Mouse (Mus musculus): ENCODE data around the gene 4833439L19Rik. TPM values are rescaled to one million over a fixed set of nuclear protein-coding genes. Genes with fewer than 3 reads are reported as not detected.

Gene 4833439L19Rik
- polyA plus RNA-seq, 1 experiment: 60.8 TPM

GRCm38 (mm10) chr13:54596107-54596690, 31.0 kb upstream of the 4833439L19Rik start:
- Histone ChIP-seq H3K36me3 (ENCODE audit: control insufficient read depth, insufficient read depth, low read length) (no peaks in the 10 kb centered on the region), H3K27ac (ENCODE audit: control insufficient read depth, insufficient read depth, low read depth, low read length) (no peak overlapping the region), H3K4me1 (ENCODE audit: control insufficient read depth, insufficient read depth, low read length) (no peaks in the 10 kb centered on the region; the same call in 1 of the 2 replicates), H3K4me3 (ENCODE audit: control insufficient read depth, low read depth, low read length) (no peak overlapping the region), H3K27me3 (ENCODE audit: control insufficient read depth, insufficient read depth, low read length) (no peaks in the 10 kb centered on the region)
- TF ChIP-seq CTCF (IDR thresholded peaks at IDR 0.05; ENCODE audit: control insufficient read depth, insufficient read depth, insufficient replicate concordance, low read depth, low read length): no peak
- no peak for TF ChIP-seq POLR2A (IDR thresholded peaks at IDR 0.05; ENCODE audit: control insufficient read depth, low read depth, low read length)

DNA sequence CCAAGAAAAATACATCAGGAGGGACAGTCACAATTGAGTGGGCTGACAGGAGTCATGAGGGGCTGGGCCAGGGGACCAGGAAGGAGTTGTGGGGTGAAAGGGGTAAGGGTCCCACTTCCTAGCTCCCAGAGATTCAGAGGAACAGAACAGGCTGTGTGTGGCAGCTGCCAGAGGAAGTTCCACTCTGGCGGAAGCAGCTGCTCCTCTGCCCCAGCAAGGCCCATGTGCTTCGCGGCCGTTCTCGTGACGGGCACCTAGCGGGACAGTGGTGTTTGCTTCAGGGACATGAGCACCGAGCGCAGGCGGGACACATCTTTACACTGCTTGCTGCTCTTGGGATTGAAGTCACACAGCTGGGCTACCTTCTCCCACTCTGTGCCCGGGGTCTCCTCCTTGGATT, 28.4 kb upstream of the 4833439L19Rik start:
- H3K4me3 ChIP-seq (ENCODE audit: control insufficient read depth, low read depth, low read length): no peak overlapping the region
- no peak for TF ChIP-seq CTCF (IDR thresholded peaks at IDR 0.05; ENCODE audit: control insufficient read depth, insufficient read depth, insufficient replicate concordance, low read depth, low read length)
- TF ChIP-seq POLR2A (IDR thresholded peaks at IDR 0.05; ENCODE audit: control insufficient read depth, low read depth, low read length): no peak
- no peak overlapping the region for H3K27ac ChIP-seq (ENCODE audit: control insufficient read depth, insufficient read depth, low read depth, low read length)
- H3K36me3 ChIP-seq (ENCODE audit: control insufficient read depth, insufficient read depth, low read length): no peaks in the 10 kb centered on the region
- no peaks in the 10 kb centered on the region for H3K27me3 ChIP-seq (ENCODE audit: control insufficient read depth, insufficient read depth, low read length)
- peaks cover 3% of the 10 kb centered on the region for H3K4me1 ChIP-seq (ENCODE audit: control insufficient read depth, insufficient read depth, low read length)

- no peaks in the 10 kb centered on the region for H3K36me3 ChIP-seq (ENCODE audit: control insufficient read depth, insufficient read depth, low read length)
- H3K4me3 ChIP-seq (ENCODE audit: control insufficient read depth, low read depth, low read length): no peak overlapping the region
Observed at GRCm38 (mm10) chr13:54591776-54592356, 26.6 kb upstream of the 4833439L19Rik start.

DNA sequence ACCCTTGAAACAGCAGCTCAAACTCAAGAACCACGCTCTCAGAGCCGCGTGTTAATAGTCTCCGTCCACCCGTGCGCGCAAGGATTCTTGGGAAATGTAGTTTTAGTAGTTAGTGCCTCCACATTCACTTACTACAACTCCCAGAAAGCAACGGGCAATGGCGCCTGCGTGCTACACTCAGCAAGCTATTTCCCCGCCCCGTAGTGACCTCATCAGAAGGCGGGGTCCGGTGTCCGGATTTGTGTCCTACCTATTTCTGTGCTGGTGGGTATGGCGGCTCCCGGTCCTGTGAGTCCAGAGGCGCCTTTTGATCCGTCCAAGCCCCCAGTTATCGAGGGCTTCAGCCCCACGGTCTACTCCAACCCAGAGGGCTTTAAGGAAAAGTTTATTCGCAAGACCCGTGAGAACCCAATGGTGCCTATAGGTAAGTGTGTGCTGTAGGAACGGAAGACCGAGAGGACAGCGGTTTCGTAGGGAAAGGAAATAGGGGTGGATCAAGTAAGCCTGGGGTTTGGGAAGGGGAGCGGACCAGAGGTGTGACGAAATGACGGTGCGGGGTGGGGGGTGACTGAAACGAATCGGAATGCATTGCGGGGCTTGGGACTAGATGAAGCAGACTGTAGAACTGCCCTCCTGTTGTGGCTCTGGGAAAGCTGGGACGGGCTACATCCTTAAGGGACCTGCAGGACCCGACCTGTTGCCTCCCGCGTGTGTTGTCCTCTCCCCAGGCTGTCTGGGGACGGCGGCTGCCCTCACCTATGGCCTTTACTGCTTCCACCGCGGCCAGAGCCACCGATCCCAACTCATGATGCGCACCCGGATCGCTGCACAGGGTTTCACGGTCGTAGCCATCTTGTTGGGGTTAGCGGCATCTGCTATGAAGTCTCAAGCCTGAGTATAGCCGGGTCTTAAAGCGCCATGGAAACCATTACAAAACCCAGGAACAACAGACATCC, 25.0 kb upstream of the 4833439L19Rik start, which contains the start of the genes Nop16 and Higd2a:
Nop16 (minus strand) TSS at position 95 of the 956 bp plus-strand sequence.
Higd2a (plus strand) TSS at position 212 of the 956 bp plus-strand sequence.
- no peaks in the 10 kb centered on the region for H3K36me3 ChIP-seq (ENCODE audit: control insufficient read depth, insufficient read depth, low read length)

More at GRCm38 (mm10) chr13:54591776-54592356, 26.6 kb upstream of the 4833439L19Rik start:
- H3K27me3 ChIP-seq (ENCODE audit: control insufficient read depth, insufficient read depth, low read length): no peaks in the 10 kb centered on the region
- no peak overlapping the region for H3K27ac ChIP-seq (ENCODE audit: control insufficient read depth, insufficient read depth, low read depth, low read length)
- TF ChIP-seq POLR2A (IDR thresholded peaks at IDR 0.05; ENCODE audit: control insufficient read depth, low read depth, low read length) (no peak), CTCF (IDR thresholded peaks at IDR 0.05; ENCODE audit: control insufficient read depth, insufficient read depth, insufficient replicate concordance, low read depth, low read length) (no peak)
- H3K4me1 ChIP-seq (ENCODE audit: control insufficient read depth, insufficient read depth, low read length): peaks cover 3% of the 10 kb centered on the region

DNA sequence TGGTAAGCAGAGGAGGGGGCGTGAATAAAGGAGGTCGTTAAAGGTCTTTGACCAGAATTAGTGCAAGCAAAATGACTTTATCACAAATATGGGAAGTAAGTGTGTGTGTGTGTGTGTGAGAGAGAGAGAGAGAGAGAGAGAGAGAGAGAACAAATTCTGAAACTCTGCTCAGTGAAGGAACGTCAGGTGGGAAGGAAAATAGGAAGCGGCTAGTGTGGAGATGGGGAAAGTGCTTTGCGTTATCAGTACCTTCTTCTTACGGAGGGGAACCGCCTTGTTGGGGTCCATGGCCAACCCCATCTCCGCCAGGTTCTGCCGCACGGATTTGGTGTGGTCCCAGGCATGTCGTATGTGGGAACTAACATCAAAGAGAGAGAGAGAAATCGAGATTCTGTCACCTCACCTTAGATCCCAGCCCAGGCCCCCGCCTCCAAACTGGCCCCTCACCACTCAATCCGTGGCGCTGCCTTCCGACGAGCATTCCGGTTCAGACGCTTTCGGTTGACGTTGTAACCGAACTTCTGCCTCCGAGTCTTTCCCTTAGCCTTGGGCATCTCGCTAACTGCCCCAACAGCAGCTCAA, 24.3 kb upstream of the 4833439L19Rik start:
- peaks cover 3% of the 10 kb centered on the region for H3K4me1 ChIP-seq (ENCODE audit: control insufficient read depth, insufficient read depth, low read length)
- TF ChIP-seq CTCF (IDR thresholded peaks at IDR 0.05; ENCODE audit: control insufficient read depth, insufficient read depth, insufficient replicate concordance, low read depth, low read length) (no peak), POLR2A (IDR thresholded peaks at IDR 0.05; ENCODE audit: control insufficient read depth, low read depth, low read length) (no peak)
- no peaks in the 10 kb centered on the region for H3K27me3 ChIP-seq (ENCODE audit: control insufficient read depth, insufficient read depth, low read length)
- H3K4me3 ChIP-seq (ENCODE audit: control insufficient read depth, low read depth, low read length): peak overlapping the region; percentile 99
- no peaks in the 10 kb centered on the region; the same call in 1 of the 2 replicates for H3K36me3 ChIP-seq (ENCODE audit: control insufficient read depth, insufficient read depth, low read length)
- peak overlapping the region; percentile 92 for H3K27ac ChIP-seq (ENCODE audit: control insufficient read depth, insufficient read depth, low read depth, low read length)

More for the DNA sequence above, 25.0 kb upstream of the 4833439L19Rik start, which contains the start of the genes Nop16 and Higd2a:
- TF ChIP-seq POLR2A (IDR thresholded peaks at IDR 0.05; ENCODE audit: control insufficient read depth, low read depth, low read length) (peak; percentile 73), CTCF (IDR thresholded peaks at IDR 0.05; ENCODE audit: control insufficient read depth, insufficient read depth, insufficient replicate concordance, low read depth, low read length) (no peak)
- Histone ChIP-seq H3K4me3 (ENCODE audit: control insufficient read depth, low read depth, low read length) (peak within 1 kb of the TSS; percentile 99), H3K27ac (ENCODE audit: control insufficient read depth, insufficient read depth, low read depth, low read length) (peak within 1 kb of the TSS; percentile 92), H3K27me3 (ENCODE audit: control insufficient read depth, insufficient read depth, low read length) (no peaks in the 10 kb centered on the region), H3K4me1 (ENCODE audit: control insufficient read depth, insufficient read depth, low read length) (peaks cover 3% of the 10 kb centered on the region)

GRCm38 (mm10) chr13:54585831-54586230, 20.6 kb upstream of the 4833439L19Rik start:
- Histone ChIP-seq H3K27me3 (ENCODE audit: control insufficient read depth, insufficient read depth, low read length) (no peaks in the 10 kb centered on the region), H3K27ac (ENCODE audit: control insufficient read depth, insufficient read depth, low read depth, low read length) (no peak overlapping the region), H3K36me3 (ENCODE audit: control insufficient read depth, insufficient read depth, low read length) (no peaks in the 10 kb centered on the region; the same call in 1 of the 2 replicates), H3K4me3 (ENCODE audit: control insufficient read depth, low read depth, low read length) (no peak overlapping the region), H3K4me1 (ENCODE audit: control insufficient read depth, insufficient read depth, low read length) (peaks cover 3% of the 10 kb centered on the region; the same call in 1 of the 2 replicates)
- TF ChIP-seq CTCF (IDR thresholded peaks at IDR 0.05; ENCODE audit: control insufficient read depth, insufficient read depth, insufficient replicate concordance, low read depth, low read length): no peak
- no peak for TF ChIP-seq POLR2A (IDR thresholded peaks at IDR 0.05; ENCODE audit: control insufficient read depth, low read depth, low read length)

All from testis, adult 2 months (tissue).